Mouse (Mus musculus) liver, adult 2 months (tissue): ENCODE data around the gene Vmn1r15. TPM values are rescaled to one million over a fixed set of nuclear protein-coding genes. Genes with fewer than 3 reads are reported as not detected.
A peak's percentile ranks its signal among the peaks of the same experiment; 100 is the strongest.

ENCODE experiments used
- DNase-seq: peaks from one replicate; pipeline ENCODE4 v3.0.0-alpha.2; 2011; ENCODE audit warnings: low read depth, low spot score; ENCODE audit errors: extremely low read depth
- H3K27ac ChIP-seq: fragments of 200-500 bp; replicated peaks from 2 replicates; pipeline ENCODE4 v1.5.1; 2012; ENCODE audit warnings: low read depth, mild to moderate bottlenecking, control low read depth, inconsistent platforms, low read length; ENCODE audit not compliant: insufficient read depth
- H3K27me3 ChIP-seq: fragments of 200-500 bp; 2 replicates; pipeline ENCODE4 v1.6.1; 2012; ENCODE audit warnings: mild to moderate bottlenecking, moderate library complexity, low read length, inconsistent platforms; ENCODE audit not compliant: control insufficient read depth, insufficient read depth
- H3K36me3 ChIP-seq: fragments of 200-500 bp; 2 replicates; pipeline ENCODE4 v1.6.1; 2012; ENCODE audit warnings: low read length, inconsistent platforms; ENCODE audit not compliant: control insufficient read depth, insufficient read depth
- H3K4me1 ChIP-seq: fragments of 200-500 bp; 2 replicates; pipeline ENCODE4 v1.6.1; 2011; ENCODE audit warnings: low read length; ENCODE audit not compliant: control insufficient read depth, insufficient read depth
- H3K4me3 ChIP-seq: fragments of 200-500 bp; 2 replicates; pipeline ENCODE4 v1.5.1; 2011; ENCODE audit warnings: low read depth, mild to moderate bottlenecking, control low read depth, low read length, moderate library complexity; ENCODE audit not compliant: insufficient read depth
- H3K79me2 ChIP-seq: fragments of 200-500 bp; 2 replicates; pipeline ENCODE4 v1.6.1; 2012; ENCODE audit warnings: inconsistent platforms, mild to moderate bottlenecking, low read length, moderate library complexity; ENCODE audit not compliant: control insufficient read depth, insufficient read depth
- H3K9ac ChIP-seq: fragments of 200-500 bp; 2 replicates; pipeline ENCODE4 v1.6.1; 2012; ENCODE audit warnings: low read depth, mild to moderate bottlenecking, control low read depth, inconsistent platforms, low read length
- CTCF ChIP-seq: fragments of 200-500 bp; IDR thresholded peaks from 2 replicates; pipeline ENCODE4 v1.5.1; 2011; ENCODE audit warnings: low read depth, low read length, control low read depth
- POLR2A ChIP-seq: fragments of 200-500 bp; IDR thresholded peaks from 2 replicates; pipeline ENCODE4 v1.6.1; 2011; ENCODE audit warnings: low read length, control low read depth; ENCODE audit not compliant: insufficient read depth; ENCODE audit errors: extremely low read depth
- WGBS: fragments of 180-500 bp; shearing (Covaris S2); methylation state at CpG from one replicate; pipeline ENCODE4 v1.1.7; 2018; 5-methylcytosine and 5-hydroxymethylcytosine counted together
- polyA plus RNA-seq: library from polyadenylated mRNA; depleted of rRNA; stranded (reverse); fragments of >200 nt; gene quantifications from 2 replicates; pipeline ENCODE4 v1.2.3, GENCODE M21; 2012; rRNA removed
- total RNA-seq: library from RNA; depleted of rRNA; stranded (reverse); fragments of >200 nt; gene quantifications from 2 replicates; pipeline ENCODE4 v1.2.3, GENCODE M21; 2014; rRNA removed

Gene Vmn1r15
- total RNA-seq (not detected in 2 replicates), polyA plus RNA-seq (not detected in 2 replicates)

DNA sequence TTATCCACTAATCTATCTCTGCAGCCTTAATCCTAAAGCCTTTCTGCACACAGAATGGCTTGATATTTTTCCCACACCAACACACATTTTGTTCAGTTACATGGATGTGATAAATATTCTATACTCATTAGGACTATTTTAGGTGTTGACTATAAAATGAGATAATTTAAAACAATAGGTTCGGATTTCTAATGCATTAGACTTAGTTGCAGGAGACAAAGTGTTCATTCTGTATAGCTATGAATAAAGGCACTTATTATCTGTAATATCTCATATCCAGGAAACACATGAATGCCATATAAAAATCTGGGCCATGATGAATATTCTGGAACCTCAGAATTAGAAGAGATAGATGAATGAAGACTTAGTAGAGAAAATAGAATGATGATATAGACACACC, at the start of gene Vmn1r15:
Gene Vmn1r15, plus strand, starts transcription at position 301 of the 400 bp plus-strand sequence.
- no peak for TF ChIP-seq CTCF
- TF ChIP-seq POLR2A, result no peak
- H3K9ac ChIP-seq, result no peak within 1 kb of the TSS
- H3K27ac ChIP-seq, result no peak within 1 kb of the TSS
- H3K4me3 ChIP-seq, result no peak within 1 kb of the TSS
- no peaks in the 10 kb centered on the region for H3K79me2 ChIP-seq
- H3K36me3 ChIP-seq, result no peaks in the 10 kb centered on the region
- DNase-seq, result no peak
- WGBS, result 63% methylated on average over 1 of the region's 1 CpGs
- no peaks in the 10 kb centered on the region for H3K4me1 ChIP-seq
- H3K27me3 ChIP-seq, result no peaks in the 10 kb centered on the region

DNA sequence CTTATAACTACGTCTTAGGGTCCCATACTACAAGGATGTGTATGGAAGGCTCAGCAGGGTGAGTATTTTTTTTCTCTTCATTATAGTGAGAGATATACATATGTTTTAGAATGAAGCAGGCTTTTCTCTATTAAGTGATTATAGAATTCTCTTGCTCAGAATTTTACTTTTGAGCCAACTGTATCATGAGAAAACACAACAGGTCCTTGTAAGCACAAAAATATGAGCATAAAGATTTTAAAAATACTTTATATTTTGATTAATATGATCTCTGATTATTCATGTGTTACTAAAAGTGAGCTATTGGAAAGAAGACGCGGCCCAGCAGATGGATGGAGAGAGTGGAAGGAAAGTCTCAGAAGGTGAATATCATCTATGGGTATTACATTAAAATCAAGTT, 26.4 kb upstream of the Vmn1r15 start, which contains the start of gene Vmn1r14:
Gene Vmn1r14, plus strand, starts transcription at position 301 of the 400 bp plus-strand sequence.
- H3K27ac ChIP-seq, result no peak within 1 kb of the TSS

DNA sequence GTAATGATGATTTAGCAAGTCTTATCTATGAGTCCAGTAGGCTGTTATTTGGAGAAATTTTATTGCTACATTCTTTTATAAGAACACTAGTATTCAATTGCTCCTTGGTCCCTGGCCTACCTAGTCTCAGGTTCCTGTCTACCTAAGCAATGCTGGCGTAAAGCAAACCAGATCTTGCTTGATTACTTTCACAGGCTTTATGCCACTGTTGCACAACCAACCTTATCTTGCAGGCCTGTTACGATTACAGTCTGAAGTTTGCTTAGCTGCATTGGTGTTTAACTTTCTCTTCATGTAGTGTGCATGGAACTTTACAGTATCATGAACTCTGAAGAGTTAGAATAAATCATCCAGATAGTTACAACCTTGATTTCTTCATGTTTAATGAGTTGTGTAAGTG, 3.2 kb downstream of the Vmn1r15 start:
- 27% methylated on average over 2 of the region's 2 CpGs for whole genome bisulfite sequencing
- Histone ChIP-seq H3K27ac (no peak overlapping the region), H3K36me3 (no peaks in the 10 kb centered on the region), H3K79me2 (no peaks in the 10 kb centered on the region), H3K27me3 (no peaks in the 10 kb centered on the region), H3K4me3 (no peak overlapping the region), H3K4me1 (no peaks in the 10 kb centered on the region), H3K9ac (no peak overlapping the region)
- DNase-seq, result peak; percentile 5
- TF ChIP-seq POLR2A, result no peak
- no peak for TF ChIP-seq CTCF

More for the DNA sequence above, 26.4 kb upstream of the Vmn1r15 start, which contains the start of gene Vmn1r14:
- Histone ChIP-seq H3K4me3 (no peak within 1 kb of the TSS), H3K27me3 (no peaks in the 10 kb centered on the region), H3K4me1 (no peaks in the 10 kb centered on the region), H3K36me3 (no peaks in the 10 kb centered on the region), H3K79me2 (no peaks in the 10 kb centered on the region), H3K9ac (no peak within 1 kb of the TSS)
- TF ChIP-seq POLR2A (no peak), CTCF (no peak)
- 94% methylated on average over 3 of the region's 3 CpGs for WGBS
- no peak for DNase-seq

DNA sequence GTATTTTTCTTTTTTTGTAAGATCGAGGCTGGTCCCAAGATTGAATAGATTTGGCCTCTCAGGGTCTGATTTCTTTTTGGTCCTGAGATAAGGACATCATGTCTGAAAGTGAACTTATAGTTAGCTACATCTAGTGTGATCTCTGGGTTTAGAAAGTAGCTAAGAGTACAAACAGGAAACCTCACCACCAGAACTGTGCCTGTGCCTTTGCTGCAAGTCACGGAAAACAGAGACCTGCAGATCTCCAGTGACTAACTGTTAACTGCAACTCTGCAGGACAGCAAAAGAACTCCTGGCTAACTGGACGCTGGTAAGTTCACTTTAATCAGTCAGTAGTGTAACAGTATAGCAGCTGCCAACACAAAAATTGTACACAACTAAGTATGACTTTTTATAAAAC, 14.1 kb downstream of the Vmn1r15 start:
- WGBS, result 63% methylated on average over 3 of the region's 3 CpGs

DNA sequence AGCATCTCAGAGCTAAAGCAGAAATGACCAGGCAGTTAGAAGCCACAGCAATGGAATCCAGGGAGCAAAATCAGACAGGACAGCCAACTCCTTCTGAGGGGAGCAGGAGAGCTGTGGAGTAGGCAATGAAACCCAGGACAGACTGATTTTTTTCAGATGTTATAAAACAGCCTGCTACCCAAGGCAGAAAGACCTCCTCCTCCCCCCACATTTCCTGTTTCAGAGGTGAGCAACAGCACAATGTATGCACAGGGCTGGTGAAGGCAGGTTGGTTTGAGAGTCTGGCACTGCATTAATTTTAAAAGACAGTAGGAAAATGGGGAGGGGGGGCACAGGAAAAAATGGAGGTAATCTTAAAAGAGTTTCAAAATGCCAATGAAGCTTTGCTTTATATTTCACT, 14.8 kb downstream of the Vmn1r15 start:
- TF ChIP-seq POLR2A (no peak), CTCF (no peak)

More for the DNA sequence above, 14.1 kb downstream of the Vmn1r15 start:
- Histone ChIP-seq H3K27ac (no peak overlapping the region), H3K9ac (no peak overlapping the region), H3K4me3 (no peak overlapping the region), H3K4me1 (no peaks in the 10 kb centered on the region), H3K36me3 (no peaks in the 10 kb centered on the region), H3K79me2 (no peaks in the 10 kb centered on the region), H3K27me3 (no peaks in the 10 kb centered on the region)
- TF ChIP-seq POLR2A, result no peak
- TF ChIP-seq CTCF, result no peak
- DNase-seq, result no peak

DNA sequence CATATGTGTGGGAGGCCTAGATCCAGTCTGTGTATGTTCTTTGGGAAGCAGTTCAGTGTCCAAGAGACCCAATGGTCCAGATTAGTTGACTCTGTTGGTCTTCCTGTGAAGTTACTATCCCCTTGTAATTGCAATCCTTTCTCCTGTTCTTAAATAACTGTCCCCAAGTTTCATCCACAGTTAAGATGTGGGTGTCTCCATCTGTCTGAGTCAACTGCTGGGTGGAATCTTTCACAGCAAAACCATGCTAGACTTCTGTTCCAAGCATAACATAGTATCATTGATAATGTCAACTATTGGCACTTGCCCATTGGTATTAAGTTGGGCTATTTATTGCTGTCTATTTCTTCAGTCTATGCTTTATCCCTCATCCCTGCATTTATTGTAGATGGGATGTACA, 21.2 kb downstream of the Vmn1r15 start:
- no peaks in the 10 kb centered on the region for H3K36me3 ChIP-seq
- no peak for TF ChIP-seq POLR2A
- no peak for TF ChIP-seq CTCF
- 0 out of 2 replicates have a peak, but pooled peaks cover 3% of the 10 kb centered on the region for H3K27me3 ChIP-seq
- H3K4me3 ChIP-seq, result no peak overlapping the region
- no peaks in the 10 kb centered on the region for H3K79me2 ChIP-seq
- no peak overlapping the region for H3K9ac ChIP-seq
- no peaks in the 10 kb centered on the region for H3K4me1 ChIP-seq
- H3K27ac ChIP-seq, result no peak overlapping the region
- DNase-seq, result no peak

More for the DNA sequence above, 14.8 kb downstream of the Vmn1r15 start:
- H3K27ac ChIP-seq, result no peak overlapping the region
- no peak for DNase-seq
- no peaks in the 10 kb centered on the region for H3K27me3 ChIP-seq
- H3K79me2 ChIP-seq, result no peaks in the 10 kb centered on the region
- H3K4me3 ChIP-seq, result no peak overlapping the region
- no peaks in the 10 kb centered on the region for H3K36me3 ChIP-seq
- no peaks in the 10 kb centered on the region for H3K4me1 ChIP-seq
- no peak overlapping the region for H3K9ac ChIP-seq

Other genes with a start within 250 kb of the Vmn1r15 start
- not detected in 2 replicates for gene Vmn1r7, start 232.6 kb upstream of the Vmn1r15 start, total RNA-seq
- not detected in 2 replicates for gene Vmn1r7, start 232.6 kb upstream of the Vmn1r15 start, polyA plus RNA-seq
- gene Vmn1r8, start 225.7 kb upstream of the Vmn1r15 start, total RNA-seq, result not detected in 2 replicates
- not detected in 2 replicates for gene Vmn1r8, start 225.7 kb upstream of the Vmn1r15 start, polyA plus RNA-seq
- gene Vmn1r9, start 191.2 kb upstream of the Vmn1r15 start, total RNA-seq, result not detected in 2 replicates
- gene Vmn1r9, start 191.2 kb upstream of the Vmn1r15 start, polyA plus RNA-seq, result not detected in 2 replicates
- gene Vmn1r10, start 148.5 kb upstream of the Vmn1r15 start, total RNA-seq, result not detected in 2 replicates
- not detected in 2 replicates for gene Vmn1r10, start 148.5 kb upstream of the Vmn1r15 start, polyA plus RNA-seq
- not detected in 2 replicates for gene Vmn1r11, start 124.5 kb upstream of the Vmn1r15 start, total RNA-seq
- not detected in 2 replicates for gene Vmn1r11, start 124.5 kb upstream of the Vmn1r15 start, polyA plus RNA-seq
- not detected in 2 replicates for gene Vmn1r12, start 101.0 kb upstream of the Vmn1r15 start, total RNA-seq
- gene Vmn1r12, start 101.0 kb upstream of the Vmn1r15 start, polyA plus RNA-seq, result not detected in 2 replicates
- not detected in 2 replicates for gene Vmn1r13, start 54.7 kb upstream of the Vmn1r15 start, total RNA-seq
- not detected in 2 replicates for gene Vmn1r13, start 54.7 kb upstream of the Vmn1r15 start, polyA plus RNA-seq
- gene Vmn1r14, start 26.3 kb upstream of the Vmn1r15 start, total RNA-seq, result not detected in 2 replicates
- gene Vmn1r14, start 26.3 kb upstream of the Vmn1r15 start, polyA plus RNA-seq, result not detected in 2 replicates
- not detected in 2 replicates for gene Vmn1r16, start 71.5 kb downstream of the Vmn1r15 start, total RNA-seq
- not detected in 2 replicates for gene Vmn1r16, start 71.5 kb downstream of the Vmn1r15 start, polyA plus RNA-seq
- not detected in 2 replicates for gene Vmn1r17, start 105.8 kb downstream of the Vmn1r15 start, total RNA-seq
- not detected in 2 replicates for gene Vmn1r17, start 105.8 kb downstream of the Vmn1r15 start, polyA plus RNA-seq
- not detected in 2 replicates for gene Vmn1r18, start 137.8 kb downstream of the Vmn1r15 start, total RNA-seq
- gene Vmn1r18, start 137.8 kb downstream of the Vmn1r15 start, polyA plus RNA-seq, result not detected in 2 replicates
- not detected in 2 replicates for gene Vmn1r19, start 145.8 kb downstream of the Vmn1r15 start, total RNA-seq
- gene Vmn1r19, start 145.8 kb downstream of the Vmn1r15 start, polyA plus RNA-seq, result not detected in 2 replicates
- gene Vmn1r20, start 171.0 kb downstream of the Vmn1r15 start, total RNA-seq, result not detected in 2 replicates
- gene Vmn1r20, start 171.0 kb downstream of the Vmn1r15 start, polyA plus RNA-seq, result not detected in 2 replicates